In the genomic region with DNA sequence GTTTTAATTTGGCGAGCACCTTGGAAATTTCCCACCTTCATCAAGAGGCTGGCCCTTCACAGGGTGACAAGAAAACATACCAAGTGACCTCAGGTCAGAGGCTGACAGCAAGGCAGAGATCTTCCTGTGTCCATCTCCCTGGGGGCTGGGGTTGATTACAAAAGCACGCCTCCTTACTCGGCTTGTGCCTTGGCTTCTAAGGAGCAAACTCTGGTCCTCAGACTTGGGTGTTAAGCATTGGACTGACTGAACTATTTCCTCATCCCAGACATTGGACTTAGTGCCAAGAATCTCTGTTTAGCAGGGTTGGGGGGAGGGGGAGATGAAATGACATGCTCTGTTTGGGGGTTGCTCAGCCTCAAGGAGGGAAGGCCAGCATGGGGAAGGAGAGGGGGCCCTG, we compare ENCODE assay signal across 18 mouse cellular contexts. TPM values are rescaled to one million over a fixed set of nuclear protein-coding genes. Genes with fewer than 3 reads are reported as not detected.
DNase-seq lines count a peak whose midpoint lies in the region; ATAC-seq lines count a peak whose summit lies in the region.
"Not testable (repeated sequence)": the region's sequence is repeated elsewhere in the genome, so short reads cannot be mapped to it uniquely, and the experiment has no call there.
"Had no signal": no experiment of that assay in that cellular context is flagged by ENCODE, and none has a peak within 500 bp of the region (broad histone marks: within the 10 kb centered on the region; RNA-seq: fewer than 3 reads in every experiment).

No protein-coding gene starts in this region.

- H3K27me3 ChIP-seq in liver, embryonic 13.5 days, result not testable (repeated sequence)

- not testable (repeated sequence) for H3K36me3 ChIP-seq in liver, embryonic 13.5 days

- WGBS in liver, embryonic 13.5 days (ENCODE audit: insufficient replicate concordance), result 68% methylated on average over 3 of the region's 3 CpGs

- H3K27ac ChIP-seq in liver, embryonic 13.5 days, result not testable (repeated sequence)

- peak overlapping the region; percentile 6 for H3K4me2 ChIP-seq in liver, embryonic 13.5 days

- H3K4me1 ChIP-seq in liver, embryonic 13.5 days (replicated peaks), result not testable (repeated sequence)

- not testable (repeated sequence) for H3K9ac ChIP-seq in liver, embryonic 13.5 days

- H3K9me3 ChIP-seq in liver, embryonic 13.5 days (replicated peaks), result not testable (repeated sequence)

- H3K4me3 ChIP-seq in liver, embryonic 13.5 days (replicated peaks), result not testable (repeated sequence)

- not testable (repeated sequence) for ATAC-seq in liver, embryonic 13.5 days (ENCODE audit: low read depth)

- peak; percentile 19 for DNase-seq in adrenal gland, postnatal 14 days
- DNase-seq in heart, adult 11 months, result peak; percentile 92
- DNase-seq in kidney, adult 11 months, result peak; percentile 17
- not testable (repeated sequence) for DNase-seq in liver, embryonic 13.5 days
- peak; percentile 11 to 28 for DNase-seq in lung, adult 18-20 months
- peak; percentile 50 for DNase-seq in lung, postnatal 36 days

RNA-seq across cellular contexts. Expression of a gene that starts 2.8 kb away (rescaled TPM):
- total RNA-seq in adrenal gland, postnatal 14 days (2021), result 28.0 and 511 TPM in 2 replicates
- polyA plus RNA-seq in liver, embryonic 13.5 days (2015; fragmentation: Nextera tagmentation; extraction: Ambion mirVana), result 90.8 and 93.1 TPM in 2 replicates
- total RNA-seq: CH12.LX; gastrocnemius, postnatal 14 days; heart, postnatal 14 days; hematopoietic stem cell, adult 5-6 weeks; hindbrain, postnatal 0 days had no signal
- polyA plus RNA-seq: activated CD4-positive, CD25-positive, alpha-beta regulatory T cell, adult 4 months; embryonic facial prominence, embryonic 13.5 days; forebrain, embryonic 12.5 days; forebrain, embryonic 16.5 days; frontal cortex, adult 2 months; hindbrain, embryonic 13.5 days; hindbrain, postnatal 0 days; Patski had no signal

RNA-seq across cellular contexts. Expression of a gene that starts 38.6 kb away (rescaled TPM):
- 22.0 and 362 TPM in 2 replicates for total RNA-seq in adrenal gland, postnatal 14 days (2021)
- 280 and 331 TPM in 2 replicates for polyA plus RNA-seq in liver, embryonic 13.5 days (2015; fragmentation: Nextera tagmentation; extraction: Ambion mirVana)
- total RNA-seq: CH12.LX; gastrocnemius, postnatal 14 days; heart, postnatal 14 days; hematopoietic stem cell, adult 5-6 weeks; hindbrain, postnatal 0 days had no signal
- polyA plus RNA-seq: activated CD4-positive, CD25-positive, alpha-beta regulatory T cell, adult 4 months; embryonic facial prominence, embryonic 13.5 days; forebrain, embryonic 12.5 days; forebrain, embryonic 16.5 days; frontal cortex, adult 2 months; hindbrain, embryonic 13.5 days; hindbrain, postnatal 0 days had no signal

RNA-seq across cellular contexts. Expression of a gene that starts 56.8 kb away (rescaled TPM):
- 11.5 and 101 TPM in 2 replicates for total RNA-seq in adrenal gland, postnatal 14 days (2021)
- 82.4 and 89.4 TPM in 2 replicates for polyA plus RNA-seq in liver, embryonic 13.5 days (2015; fragmentation: Nextera tagmentation; extraction: Ambion mirVana)
- total RNA-seq: CH12.LX; gastrocnemius, postnatal 14 days; heart, postnatal 14 days; hematopoietic stem cell, adult 5-6 weeks; hindbrain, postnatal 0 days had no signal
- polyA plus RNA-seq: activated CD4-positive, CD25-positive, alpha-beta regulatory T cell, adult 4 months; embryonic facial prominence, embryonic 13.5 days; forebrain, embryonic 12.5 days; forebrain, embryonic 16.5 days; frontal cortex, adult 2 months; hindbrain, embryonic 13.5 days; hindbrain, postnatal 0 days had no signal
